Mouse (Mus musculus) liver (tissue): Measurements from ENCODE around the gene Ctdsp1.

Experiments
- DNase-seq: peaks from one replicate; pipeline ENCODE4 v3.0.0-alpha.2; 2020; ENCODE audit warnings: mixed read lengths

Gene Ctdsp1

DNA sequence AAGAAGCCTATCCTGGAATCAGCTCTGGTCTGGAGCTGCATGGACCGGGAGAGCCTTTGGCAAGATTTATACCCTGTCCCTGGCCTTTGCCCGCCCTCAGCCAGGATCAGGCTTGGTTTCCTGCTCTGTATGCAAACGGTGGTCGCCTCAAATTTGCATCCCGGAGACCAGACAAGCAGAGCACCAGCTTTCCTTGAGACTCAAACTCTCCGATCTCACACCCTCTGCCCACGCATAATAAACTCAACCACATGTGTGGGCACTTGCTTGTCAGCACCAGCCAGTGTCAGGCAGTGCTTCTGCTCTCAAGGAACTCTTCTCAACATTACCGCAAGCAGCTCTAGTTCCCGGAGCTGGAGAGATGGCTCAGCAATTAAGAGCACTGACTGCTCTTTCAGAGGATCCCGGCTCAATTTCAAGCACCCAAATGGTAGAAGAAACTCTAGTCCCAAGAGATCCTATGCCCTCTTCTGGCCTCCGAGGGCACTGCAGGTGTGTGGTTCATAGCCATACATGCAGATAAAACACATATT, 6.7 kb downstream of the Ctdsp1 start:
- DNase-seq, result peak; percentile 81

DNA sequence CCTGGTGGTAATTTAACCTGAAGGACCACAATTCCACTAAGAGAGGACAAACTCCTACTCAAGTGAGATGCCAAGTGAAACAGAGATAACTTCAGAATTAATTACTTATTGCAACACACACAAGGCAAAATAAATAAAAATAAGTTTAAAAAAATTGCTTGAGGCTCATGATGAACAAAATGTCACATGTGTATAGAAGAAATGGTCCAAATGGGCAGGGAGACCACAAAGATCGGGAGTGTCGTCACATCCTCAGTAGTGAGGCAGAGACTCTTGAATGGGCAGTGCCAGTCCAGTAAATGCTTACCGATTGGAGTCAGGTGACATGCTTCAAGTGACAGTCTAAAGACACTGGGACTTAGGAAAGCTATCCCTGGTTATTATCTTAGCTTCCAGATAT, 9.2 kb downstream of the Ctdsp1 start:
- DNase-seq, result no peak

DNA sequence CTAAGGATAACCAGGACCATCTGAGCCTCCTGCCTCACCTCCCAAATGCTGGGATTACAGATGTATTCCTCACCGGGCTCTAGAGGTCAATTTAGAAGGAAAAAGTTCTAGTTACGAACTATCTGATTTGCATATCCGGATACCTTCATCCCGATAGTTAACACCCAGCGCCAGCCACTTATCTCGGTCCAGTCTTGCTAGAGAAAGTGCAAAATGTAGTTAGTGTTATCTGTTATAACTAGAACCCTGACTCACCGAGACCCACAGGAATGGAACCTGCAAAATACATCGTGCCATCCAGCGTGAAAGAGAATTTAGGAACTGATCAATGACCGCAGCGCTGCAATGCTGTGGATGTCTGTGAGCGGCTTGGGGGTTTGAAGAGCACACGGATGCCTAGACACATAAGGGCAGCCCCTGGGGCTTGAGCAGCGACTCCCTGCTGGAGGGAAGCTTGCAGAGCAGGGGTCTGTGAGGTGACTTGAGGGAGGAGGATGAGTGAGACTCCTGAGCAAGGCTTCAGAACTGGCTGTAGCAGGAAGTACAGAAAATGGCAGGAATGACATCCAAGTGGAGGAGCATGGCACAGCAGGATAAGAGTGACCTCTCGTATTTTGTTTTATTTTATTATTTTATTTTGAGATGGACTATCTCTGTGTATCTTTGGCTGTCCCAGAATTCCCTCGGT, 9.8 kb downstream of the Ctdsp1 start:
- peak; percentile 69 for DNase-seq

DNA sequence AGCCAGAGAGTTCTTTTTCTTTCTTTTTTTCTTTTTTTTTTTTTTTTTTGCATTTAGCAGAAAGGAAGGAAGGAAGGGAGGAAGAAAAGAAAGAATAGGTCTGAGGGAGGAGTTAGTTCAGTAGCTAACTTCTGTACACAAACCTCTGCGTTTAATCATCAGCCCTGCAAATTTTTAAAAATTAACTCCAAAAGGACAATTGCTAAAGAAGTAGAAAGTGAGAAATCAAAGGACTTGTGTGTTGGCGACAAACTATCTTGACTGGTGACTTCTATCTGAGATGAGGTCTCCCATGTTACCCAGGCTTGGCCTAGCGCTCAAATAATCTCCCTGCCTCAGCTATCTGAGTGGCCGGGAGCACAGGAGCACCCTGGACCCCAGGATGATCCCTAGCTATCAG, 12.9 kb downstream of the Ctdsp1 start:
- DNase-seq, result no peak

DNA sequence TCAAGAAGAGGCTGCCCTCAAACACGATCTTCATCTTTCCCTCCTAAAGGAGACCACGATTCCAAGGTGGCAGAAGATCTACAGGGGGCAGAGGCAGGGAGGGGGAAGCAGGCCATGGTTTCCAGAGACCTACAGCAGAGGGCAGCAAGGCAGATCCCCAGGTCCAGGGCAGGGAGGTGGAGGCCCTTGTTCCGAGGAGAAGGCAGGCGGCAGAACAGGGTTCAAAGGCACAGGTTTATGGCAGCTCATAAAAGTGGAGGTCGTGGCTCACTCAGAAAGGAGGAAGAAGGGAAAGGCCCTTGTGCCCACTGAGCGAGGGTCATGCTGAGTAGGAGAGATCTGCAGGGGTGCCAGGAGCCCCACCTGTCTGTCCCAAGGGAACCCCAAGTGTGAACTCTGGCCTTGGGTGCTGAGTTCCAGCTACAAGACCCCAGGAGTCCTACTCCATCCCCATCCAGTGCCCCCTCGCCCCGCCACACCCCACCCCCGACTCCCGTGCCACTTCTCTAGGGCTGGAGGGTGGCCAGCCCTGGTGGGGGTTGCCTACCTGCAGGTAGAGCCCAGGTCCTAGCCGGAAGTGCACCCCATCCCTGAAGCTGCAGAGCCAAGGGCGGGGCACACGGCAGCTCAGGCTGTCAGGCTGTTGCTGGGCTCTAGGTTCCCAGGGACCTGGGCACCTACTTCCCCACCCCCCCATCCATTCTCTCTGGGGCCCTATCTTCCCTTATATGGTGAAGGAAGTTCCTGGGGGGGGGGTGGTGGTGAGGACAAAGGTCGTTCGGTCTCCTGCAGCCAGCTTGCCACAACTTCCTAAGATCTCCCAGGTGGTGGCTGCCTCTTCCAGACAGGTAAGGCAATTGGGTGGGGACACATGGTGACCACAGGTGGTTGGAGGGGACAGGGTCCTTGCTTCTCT, 17.5 kb downstream of the Ctdsp1 start, which contains the start of gene Vil1:
TSS of gene Vil1 (plus strand) at position 788 of the 916 bp plus-strand sequence.
- no peak for DNase-seq

DNA sequence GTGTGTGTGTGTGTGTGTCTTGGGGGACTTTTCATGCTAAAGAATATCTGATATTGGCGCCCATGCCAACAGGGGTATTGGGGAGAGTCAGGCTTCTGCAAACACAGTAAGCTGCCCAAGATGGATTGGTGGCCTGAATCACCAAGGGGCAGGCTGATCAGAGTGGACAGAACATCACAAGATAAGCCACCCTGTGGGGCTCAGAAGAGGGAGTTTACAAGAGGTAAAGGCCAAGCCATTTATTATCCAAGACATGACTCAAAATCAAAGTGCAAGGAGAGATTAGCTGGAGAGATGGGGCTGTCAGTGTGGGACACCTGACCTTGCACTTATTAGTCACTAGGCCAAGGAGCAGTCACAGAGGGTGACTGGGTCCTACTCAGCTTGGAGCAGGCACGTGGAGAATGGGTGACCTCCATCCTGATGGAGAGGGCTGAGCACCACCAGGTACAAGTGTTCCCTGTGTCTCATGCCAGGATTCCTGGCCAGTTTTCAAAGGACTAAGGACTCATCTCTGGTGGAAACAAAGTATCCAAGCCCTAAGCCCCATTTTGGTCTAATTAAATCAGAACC, 20.5 kb downstream of the Ctdsp1 start:
- no peak for DNase-seq

DNA sequence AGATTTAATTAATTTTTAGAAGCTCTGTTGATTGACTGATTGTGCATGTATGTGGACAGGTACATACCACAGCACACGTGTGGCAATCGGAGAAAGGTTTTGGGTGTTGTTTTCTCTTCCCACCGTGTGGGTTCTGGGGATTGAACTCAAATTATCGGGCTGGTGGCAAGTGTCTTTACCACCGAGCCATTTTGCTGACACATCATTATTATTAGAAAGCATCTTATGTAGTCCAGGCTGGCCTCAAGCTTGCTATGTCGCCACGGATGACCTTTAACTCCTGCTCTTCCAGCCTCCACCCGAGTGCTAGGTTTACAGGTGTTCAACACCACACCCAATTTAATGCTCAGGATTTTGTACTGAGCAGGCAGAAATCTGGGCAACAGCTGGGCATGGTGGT, 21.4 kb downstream of the Ctdsp1 start:
- no peak for DNase-seq

DNA sequence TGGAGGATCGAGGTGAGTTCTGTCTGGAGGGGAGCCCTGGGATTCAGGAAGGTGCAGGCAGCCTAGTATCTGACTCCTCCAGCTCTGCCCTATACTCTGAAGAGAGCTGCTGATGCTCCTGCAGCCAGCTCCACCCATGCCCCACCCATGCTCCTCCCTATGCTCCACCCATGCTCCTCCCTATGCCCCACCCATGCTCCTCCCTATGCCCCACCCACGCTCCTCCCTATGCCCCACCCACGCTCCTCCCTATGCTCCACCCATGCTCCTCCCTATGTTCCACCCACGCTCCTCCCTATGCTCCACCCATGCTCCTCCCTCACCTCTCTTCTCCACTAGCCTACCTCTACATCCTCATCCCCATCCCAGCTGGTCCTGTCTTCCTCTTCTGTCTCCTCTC, 23.8 kb downstream of the Ctdsp1 start:
- peak; percentile 76 for DNase-seq

DNA sequence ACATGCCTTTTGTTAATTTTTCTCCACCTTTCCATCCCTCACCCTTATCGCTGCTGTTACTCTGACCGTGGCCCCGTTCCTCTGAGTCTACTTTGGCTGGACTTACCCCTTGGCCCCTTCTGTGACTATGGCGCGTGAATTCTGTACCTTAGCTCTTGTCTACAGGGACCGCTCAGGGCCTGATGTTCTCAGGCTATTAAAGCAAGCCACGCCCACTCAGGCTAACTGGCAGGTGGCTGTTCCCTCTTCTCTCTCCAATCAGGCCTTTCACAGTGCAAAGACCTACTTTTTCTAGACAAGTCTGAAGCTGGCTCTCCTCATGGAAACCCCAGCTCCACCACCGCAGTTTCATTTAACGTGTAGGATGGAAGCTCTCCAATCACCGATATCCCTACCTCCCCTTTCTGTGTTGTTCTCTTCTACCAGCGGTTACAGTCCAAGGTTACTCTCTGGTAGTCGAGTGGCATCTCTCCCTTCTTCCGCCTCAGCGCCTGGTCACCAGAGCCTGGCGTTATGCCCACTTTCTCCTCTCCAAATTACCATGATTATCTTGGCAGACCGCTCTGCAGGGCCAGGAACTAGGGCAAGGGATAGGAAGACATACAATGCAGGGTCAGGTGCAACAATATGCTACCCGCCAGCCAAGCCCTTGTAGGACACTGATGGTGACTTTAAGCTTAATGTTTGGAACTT, 27.6 kb downstream of the Ctdsp1 start:
- DNase-seq, result no peak

DNA sequence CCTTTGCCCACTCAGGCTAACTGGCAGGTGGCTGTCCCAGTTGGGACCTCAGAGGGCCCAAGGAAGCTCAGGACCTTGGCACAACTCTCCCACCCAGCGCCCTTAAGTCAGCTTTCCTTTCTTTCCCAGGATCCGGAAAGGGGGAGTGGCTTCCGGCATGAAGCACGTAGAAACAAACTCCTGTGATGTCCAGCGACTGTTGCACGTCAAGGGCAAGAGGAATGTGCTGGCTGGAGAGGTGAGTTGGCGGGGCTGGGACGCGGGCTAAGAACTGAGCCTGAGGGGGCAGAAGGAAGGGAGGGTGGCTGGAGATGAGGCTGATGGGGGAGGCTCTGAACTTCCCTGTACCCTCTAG, 28.1 kb downstream of the Ctdsp1 start:
- no peak for DNase-seq

DNA sequence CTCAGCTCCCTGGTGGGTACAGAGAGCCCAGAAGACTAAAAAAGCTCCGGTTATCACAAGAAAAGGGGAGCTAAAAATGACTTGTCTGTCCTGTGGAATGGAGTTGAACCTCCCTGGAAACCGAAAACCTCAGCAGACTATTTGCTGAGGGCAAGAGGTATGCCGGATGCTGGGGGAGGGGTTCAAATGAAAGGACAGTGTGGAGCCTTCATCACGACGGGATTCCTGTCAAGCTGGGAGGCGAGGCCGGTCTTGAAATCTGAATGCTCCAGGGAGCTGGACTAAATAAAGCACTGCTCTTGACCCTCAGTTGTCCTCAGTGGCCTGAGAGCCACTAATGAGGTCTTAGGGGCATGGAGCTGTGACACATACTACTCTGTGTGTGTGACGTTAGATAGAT, 31.8 kb downstream of the Ctdsp1 start:
- no peak for DNase-seq

DNA sequence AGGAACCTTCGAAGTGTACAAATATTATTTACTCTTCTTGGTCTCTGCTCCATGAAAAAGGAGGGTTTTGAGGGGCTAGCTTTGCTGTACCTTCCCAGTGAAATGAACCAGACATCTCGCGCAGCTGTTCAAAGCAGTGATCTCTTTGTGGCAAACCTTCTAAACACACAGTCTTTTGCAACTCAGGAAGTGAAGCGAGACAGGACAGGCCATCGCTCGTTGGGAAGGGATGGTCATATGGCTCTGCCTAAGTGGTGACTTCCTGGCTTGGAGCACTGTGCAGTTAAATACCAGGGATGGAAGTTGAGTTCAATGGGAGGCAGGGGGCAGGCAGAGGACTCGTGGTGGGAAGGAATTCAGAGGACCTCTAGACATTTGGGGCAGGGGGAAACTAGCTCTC, 34.5 kb downstream of the Ctdsp1 start:
- DNase-seq, result no peak

DNA sequence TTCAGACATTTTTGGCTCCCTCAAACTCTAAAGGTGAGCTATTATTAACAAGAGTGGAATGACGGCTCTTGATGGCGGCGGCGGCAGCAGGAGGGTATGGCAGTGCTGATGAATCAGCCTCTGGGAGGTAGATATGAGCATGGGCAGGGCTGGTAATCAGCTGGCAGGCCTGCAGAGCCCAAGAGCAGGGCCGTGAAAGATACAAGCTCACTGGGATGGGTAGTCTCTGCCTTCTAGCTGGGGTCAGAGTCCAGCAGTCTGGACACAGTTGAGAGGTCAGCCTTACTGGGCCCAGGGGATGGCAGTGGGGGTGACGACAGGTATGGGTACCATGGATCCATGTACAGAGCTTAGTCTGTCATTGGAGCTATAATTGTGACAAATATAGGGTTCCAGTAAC, 41.9 kb downstream of the Ctdsp1 start:
- peak; percentile 45 for DNase-seq

DNA sequence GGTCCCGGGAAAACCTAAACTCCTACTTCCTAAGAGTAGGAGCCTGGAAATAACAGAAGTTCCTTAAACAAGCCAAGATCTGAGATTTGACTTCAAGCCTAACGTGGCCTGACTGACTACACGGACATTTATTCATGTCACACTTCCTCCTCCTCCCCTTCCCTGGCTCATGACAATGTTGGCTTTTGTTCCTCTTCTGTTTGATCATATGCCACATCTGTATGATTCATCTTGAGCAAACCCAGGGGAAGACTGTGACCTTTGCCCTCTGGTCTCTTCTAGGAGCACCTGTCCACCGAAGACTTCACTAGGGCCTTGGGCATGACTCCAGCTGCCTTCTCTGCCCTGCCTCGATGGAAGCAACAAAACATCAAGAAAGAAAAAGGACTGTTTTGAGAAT, 43.3 kb downstream of the Ctdsp1 start:
- DNase-seq, result no peak

DNA sequence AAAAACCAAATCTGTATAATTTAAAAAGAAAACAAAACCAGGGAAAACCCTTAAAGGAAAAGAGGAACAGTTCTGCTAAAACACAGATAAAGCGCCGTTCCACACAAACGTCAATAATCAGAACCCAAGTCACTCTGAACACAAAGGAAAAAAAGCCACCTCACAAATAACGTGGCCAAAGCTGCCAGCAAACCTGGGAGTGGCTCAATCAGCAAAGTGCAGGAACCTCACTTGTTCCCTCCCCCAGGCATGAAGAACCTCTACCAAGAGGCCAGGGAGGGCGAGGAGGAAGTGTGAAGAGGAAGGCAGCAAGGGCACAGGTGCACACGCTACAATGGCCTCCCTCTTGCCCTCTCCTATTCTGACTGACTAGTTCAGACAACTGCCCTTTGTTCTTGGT, 44.3 kb downstream of the Ctdsp1 start:
- DNase-seq, result peak; percentile 59

DNA sequence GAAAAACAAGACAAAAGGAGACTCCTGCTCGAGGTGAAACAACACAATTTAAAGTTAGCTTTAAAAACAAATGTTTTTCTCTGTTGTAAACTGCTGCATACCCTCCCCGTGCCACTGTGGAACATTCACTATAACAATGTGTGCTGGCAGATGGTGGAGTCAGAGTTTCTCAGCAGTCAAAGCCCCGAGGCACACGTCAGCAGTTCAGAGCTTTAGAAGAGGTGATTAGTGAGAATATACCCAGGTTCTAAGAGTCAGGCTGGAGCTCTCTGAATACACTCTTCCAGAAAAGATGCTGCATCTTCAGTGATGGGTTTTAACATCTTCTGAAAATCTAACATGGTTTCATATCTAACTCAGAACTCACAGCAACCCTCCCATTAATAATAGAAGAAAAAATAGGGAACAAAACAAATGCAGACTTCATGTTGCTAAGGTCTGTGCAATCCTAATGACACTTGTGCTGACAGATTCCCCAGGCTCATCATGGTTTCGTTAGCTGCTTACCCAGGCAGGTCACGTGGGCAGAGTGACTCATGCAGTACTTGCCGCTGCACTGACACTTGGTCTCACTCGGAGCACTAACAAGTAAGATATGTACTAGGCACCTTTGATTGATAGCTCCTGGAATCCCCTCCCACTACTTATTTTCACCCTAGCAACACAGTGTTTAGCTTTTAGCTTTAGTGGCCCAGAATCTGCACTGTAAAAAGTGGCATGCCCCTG, 46.6 kb downstream of the Ctdsp1 start:
- no peak for DNase-seq

DNA sequence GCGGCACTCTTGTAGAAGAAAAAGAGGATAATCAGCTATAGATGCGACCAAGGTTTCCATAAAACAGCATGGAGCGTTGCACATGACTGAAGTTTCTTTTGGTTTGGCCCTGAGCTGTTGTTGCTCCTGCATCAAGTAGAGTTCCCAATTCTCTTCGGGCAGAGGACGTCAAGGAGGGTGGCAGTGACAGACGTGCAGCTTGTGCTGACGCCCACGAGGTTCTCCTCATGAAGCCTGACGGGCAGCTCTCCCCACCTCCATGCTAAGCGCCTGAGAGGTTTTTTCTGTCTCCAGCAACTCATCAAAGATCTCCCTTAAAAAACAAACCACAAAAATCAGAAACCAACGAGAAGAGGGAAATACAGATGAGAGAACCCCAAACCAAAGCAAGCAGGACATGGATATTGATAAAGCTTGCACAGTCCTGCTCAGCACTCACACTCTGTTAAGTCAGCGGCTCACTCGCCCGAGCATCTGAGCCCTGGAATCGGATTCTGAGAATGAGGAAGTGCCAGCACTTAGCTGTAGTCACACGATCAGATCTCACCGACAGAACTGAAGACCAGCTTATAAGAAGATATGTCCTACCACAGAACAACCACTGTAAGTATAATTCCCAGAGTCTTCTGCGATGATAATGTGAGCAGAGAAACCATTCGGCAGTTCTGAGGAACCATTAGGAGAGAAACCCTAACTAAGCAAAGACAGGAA, 48.0 kb downstream of the Ctdsp1 start:
- DNase-seq, result no peak

DNA sequence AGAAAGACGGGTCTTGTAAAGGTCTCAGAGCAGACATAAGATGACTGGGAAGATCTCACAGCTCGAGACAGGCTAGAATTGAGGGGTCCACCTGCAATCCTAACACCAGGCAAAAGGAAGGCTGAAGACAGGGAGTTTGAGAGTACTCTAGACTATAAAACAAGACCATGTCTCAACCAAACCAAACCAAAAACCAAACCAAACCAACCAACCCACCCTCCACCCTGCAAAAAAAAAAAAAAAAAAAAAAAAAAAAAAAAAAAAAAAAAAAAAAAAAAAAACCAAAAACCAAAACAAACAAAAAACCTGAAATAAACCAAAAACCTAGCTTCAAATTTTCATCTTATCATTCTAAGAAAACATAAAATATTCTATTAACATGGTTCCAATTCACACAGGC, 53.2 kb downstream of the Ctdsp1 start:
- no peak for DNase-seq
